Mouse (Mus musculus): ENCODE results near the gene Sec22a. TPM values are rescaled to one million over a fixed set of nuclear protein-coding genes. Genes with fewer than 3 reads are reported as not detected.

Sec22a gene
- polyA plus RNA-seq, 1 experiment from 2014 or later, result 12.8 TPM

DNA sequence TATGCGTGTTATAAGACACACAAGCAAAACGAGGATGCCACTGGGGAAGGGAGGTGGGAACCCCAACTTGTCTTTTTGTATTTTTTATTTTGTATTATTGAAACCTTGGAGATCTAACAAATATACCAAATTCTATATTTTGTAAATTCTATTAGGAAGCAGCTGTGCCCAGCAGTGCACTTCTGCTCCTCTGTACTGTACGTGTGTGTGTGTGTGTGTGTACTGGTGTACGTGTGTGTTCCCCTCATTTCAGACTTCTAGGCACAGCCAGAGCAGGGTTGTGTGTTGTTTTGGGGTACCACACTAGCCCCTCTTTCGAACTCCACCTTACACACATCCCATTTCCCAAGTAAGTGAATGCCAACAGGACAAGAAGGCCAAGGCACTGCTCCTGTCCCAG lies 59.3 kb downstream of the Sec22a start:
- Histone ChIP-seq H3K36me3 (ENCODE audit: inconsistent target) (no peaks in the 10 kb centered on the region), H3K4me3 (ENCODE audit: inconsistent target) (no peak overlapping the region), H3K79me2 (ENCODE audit: inconsistent target) (no peaks in the 10 kb centered on the region), H3K27ac (no peak overlapping the region)
- 95% methylated on average over 5 of the region's 5 CpGs for WGBS (ENCODE audit: missing documents)

DNA sequence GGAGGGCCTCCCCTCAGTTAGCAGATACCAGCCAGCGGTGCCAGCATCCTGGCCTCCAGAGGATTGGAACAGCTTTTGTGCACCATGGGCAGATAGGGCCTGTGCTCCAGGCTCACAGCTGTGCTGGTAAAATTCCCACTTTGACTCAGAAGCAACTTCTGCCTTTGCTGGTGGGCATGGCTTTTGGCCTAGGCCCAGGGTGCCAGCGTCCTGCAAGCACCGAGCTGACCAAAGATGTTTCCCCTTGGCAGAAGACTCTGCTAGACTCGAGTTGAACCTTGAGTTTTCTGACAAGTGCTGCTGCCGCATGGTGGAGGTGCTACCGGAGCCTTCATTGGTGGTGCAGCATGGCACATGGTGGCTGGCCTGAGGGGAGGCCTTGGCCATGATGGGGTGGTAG lies 60.0 kb downstream of the Sec22a start:
- 95% methylated on average over 6 of the region's 6 CpGs for WGBS (ENCODE audit: missing documents)
- H3K79me2 ChIP-seq (ENCODE audit: inconsistent target), result no peaks in the 10 kb centered on the region
- no peaks in the 10 kb centered on the region for H3K36me3 ChIP-seq (ENCODE audit: inconsistent target)
- H3K27ac ChIP-seq, result no peak overlapping the region
- no peak overlapping the region for H3K4me3 ChIP-seq (ENCODE audit: inconsistent target)

DNA sequence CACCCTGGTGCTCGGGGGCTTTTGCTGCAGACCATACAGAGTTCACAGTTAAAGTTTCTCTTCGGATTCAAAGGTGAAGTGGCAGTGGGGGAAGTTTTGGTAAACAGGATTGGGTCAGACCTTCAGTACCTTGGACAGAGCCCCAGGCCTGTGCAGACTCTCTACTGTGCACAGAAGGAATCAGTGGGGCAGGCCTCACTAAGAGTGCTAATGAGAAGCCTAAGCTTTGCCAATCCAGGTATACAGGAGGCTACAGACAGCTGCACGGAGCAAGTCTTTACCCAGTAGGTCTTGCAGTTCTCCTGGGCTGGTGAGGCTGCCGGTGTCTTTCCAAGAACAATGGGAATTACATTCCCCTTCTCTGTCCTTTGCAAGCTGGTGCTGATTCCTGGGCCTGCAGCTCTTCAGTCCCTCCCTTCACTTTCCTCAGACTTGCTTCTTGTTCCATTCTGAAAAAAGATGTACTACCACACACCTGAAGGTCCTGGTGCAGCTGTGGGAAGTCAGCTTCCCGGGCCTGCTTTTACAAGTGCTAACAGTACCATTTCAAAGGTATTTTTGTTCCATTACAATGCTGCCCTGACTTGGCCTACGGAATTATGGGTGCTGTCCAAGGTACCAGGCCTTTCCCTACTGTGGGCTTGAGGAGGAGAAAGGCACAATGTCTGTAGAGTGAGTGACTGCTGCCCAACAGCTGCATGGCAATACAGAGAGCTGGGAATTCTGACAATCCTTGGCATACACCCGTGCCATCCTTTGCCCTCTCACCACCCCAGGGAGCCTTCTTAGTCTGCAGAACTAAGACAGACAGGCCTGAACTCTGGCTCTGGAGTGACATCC lies 61.1 kb downstream of the Sec22a start:
- no peak overlapping the region for H3K4me3 ChIP-seq (ENCODE audit: inconsistent target)
- no peaks in the 10 kb centered on the region for H3K79me2 ChIP-seq (ENCODE audit: inconsistent target)
- H3K27ac ChIP-seq, result no peak overlapping the region
- 66% methylated on average over 7 of the region's 7 CpGs for WGBS (ENCODE audit: missing documents)
- no peaks in the 10 kb centered on the region for H3K36me3 ChIP-seq (ENCODE audit: inconsistent target)

DNA sequence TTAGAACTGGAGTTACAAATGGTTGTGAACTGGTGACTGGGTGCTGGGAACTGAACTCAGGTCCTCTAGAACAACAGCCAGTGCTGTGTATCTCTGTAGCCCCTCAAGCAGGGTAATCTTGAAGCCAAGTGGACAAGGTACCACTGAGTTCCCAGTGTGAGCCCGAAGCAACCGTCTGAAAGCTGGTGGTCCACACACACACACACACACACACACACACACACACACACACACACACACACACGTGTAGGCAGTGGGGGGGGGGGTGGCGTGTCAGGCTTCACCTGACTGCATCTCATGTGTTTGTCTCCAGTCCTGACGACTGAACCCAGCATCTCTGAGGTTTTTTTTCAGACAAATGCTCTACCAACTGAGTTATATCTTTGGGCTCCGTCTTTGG lies 63.6 kb downstream of the Sec22a start:
- H3K36me3 ChIP-seq (ENCODE audit: inconsistent target), result no peaks in the 10 kb centered on the region
- 94% methylated on average over 2 of the region's 6 CpGs for WGBS (ENCODE audit: missing documents)

DNA sequence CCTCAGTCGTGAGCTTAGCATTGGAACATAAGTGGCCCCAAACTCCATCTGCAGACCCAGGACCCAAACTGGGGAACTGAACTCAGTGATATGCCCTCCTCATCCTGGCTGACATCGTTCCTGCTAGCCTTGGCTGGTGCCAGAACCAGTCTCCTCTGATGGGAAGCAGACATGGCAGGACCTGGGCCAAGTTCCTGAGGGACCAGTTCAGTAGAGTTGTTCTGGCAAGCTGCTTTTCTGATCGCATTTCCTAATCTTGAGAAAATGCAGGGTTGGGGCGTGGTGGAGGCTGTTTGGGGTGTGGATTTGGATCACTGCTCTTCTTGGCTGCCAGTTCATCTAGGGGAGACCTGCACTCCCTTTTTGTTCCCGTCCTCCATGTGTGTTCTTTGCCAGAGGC lies 65.9 kb downstream of the Sec22a start:
- WGBS (ENCODE audit: missing documents), result 82% methylated on average over 5 of the region's 5 CpGs
- H3K4me3 ChIP-seq (ENCODE audit: inconsistent target), result no peak overlapping the region
- H3K36me3 ChIP-seq (ENCODE audit: inconsistent target), result no peaks in the 10 kb centered on the region
- H3K79me2 ChIP-seq (ENCODE audit: inconsistent target), result no peaks in the 10 kb centered on the region
- H3K27ac ChIP-seq, result no peak overlapping the region

More for the DNA sequence above, 63.6 kb downstream of the Sec22a start:
- H3K4me3 ChIP-seq (ENCODE audit: inconsistent target), result no peak overlapping the region
- no peak overlapping the region for H3K27ac ChIP-seq
- no peaks in the 10 kb centered on the region for H3K79me2 ChIP-seq (ENCODE audit: inconsistent target)

DNA sequence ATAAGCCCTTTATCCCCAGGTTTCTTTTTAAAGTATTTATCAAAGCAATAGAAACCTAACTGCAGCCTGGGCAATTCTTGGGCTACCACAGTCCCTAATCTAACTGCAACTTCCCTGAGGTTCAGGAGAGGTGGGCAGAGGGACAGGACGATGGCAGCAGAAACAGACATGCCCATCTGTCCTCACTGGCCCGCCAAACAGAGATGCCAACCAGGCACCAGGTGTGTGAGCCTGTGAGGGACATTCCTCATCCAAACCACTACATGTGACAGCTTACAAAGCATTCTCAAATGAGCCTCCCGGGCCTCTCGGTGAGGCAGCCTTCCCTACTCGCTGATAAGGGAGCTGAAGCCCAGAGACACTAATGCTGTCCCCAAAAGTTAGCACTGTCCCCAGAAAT lies 76.5 kb downstream of the Sec22a start:
- H3K4me3 ChIP-seq (ENCODE audit: inconsistent target), result no peak overlapping the region
- H3K27ac ChIP-seq, result no peak overlapping the region
- H3K79me2 ChIP-seq (ENCODE audit: inconsistent target), result no peaks in the 10 kb centered on the region
- WGBS (ENCODE audit: missing documents), result 89% methylated on average over 5 of the region's 5 CpGs
- no peaks in the 10 kb centered on the region for H3K36me3 ChIP-seq (ENCODE audit: inconsistent target)

DNA sequence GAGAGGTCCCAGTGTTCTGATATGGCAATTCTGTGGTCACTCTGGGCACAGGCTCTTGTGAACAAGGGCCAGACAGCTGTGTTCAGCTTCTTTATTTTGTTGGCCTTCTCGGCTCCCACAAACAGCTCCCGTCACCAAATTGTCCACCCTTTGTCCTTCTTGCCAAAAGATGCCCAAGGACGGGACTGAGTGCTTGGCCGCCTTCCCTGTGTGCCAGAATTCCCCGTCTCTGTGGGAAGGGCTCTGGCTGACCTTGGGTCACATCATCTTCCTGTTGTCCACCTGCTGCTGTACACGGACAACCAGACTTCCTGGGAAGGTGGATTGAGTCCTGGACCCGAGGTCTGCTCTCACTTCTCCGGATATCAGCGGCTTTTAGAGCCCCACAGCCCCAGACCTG lies 77.9 kb downstream of the Sec22a start:
- WGBS (ENCODE audit: missing documents), result 82% methylated on average over 9 of the region's 9 CpGs

DNA sequence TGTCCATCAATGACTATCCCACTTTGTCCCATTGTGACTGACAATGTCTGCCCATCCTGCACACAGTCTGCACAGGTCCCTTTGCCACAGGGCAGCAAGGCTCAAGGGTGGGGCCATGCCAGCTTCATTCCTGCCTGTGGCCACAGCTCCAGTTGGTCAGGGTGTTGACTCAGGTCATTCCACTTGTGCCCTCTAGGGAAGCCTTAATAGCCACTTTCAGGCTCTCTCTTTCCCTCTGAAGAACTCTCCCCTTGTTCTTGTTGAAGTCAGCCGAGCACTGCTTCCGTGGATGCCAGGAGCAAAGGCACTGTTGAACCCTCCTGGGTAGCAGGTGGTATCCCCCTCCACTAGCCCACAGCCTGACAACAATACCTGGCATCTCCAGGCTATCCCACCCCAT lies 81.3 kb downstream of the Sec22a start:
- Histone ChIP-seq H3K4me3 (ENCODE audit: inconsistent target) (no peak overlapping the region), H3K36me3 (ENCODE audit: inconsistent target) (no peaks in the 10 kb centered on the region), H3K27ac (no peak overlapping the region), H3K79me2 (ENCODE audit: inconsistent target) (no peaks in the 10 kb centered on the region)
- WGBS (ENCODE audit: missing documents), result 94% methylated on average over 2 of the region's 2 CpGs

More for the DNA sequence above, 77.9 kb downstream of the Sec22a start:
- H3K79me2 ChIP-seq (ENCODE audit: inconsistent target), result no peaks in the 10 kb centered on the region
- H3K36me3 ChIP-seq (ENCODE audit: inconsistent target), result no peaks in the 10 kb centered on the region
- no peak overlapping the region for H3K27ac ChIP-seq
- H3K4me3 ChIP-seq (ENCODE audit: inconsistent target), result no peak overlapping the region

DNA sequence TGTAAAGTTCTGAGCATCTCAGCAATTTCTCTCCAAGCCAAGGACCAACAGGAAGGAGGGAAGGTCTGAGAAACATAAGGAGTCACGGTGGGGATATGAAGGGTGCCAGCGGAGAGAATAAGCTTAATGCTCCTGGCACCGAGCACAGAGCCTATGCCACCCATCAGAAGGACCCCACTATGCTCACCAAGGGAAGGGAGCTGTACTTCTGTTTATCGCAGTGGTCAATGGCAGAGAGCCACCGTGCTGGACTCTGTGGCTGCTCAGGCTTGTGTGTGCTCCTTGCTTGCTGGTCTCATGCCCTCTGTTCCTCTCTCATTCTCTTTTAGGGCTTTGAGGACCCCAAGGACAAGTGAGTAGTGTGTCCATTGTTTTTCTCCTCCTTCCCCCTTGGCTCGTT lies 85.6 kb downstream of the Sec22a start:
- H3K27ac ChIP-seq, result no peak overlapping the region
- 80% methylated on average over 6 of the region's 6 CpGs for WGBS (ENCODE audit: missing documents)
- H3K36me3 ChIP-seq (ENCODE audit: inconsistent target), result no peaks in the 10 kb centered on the region
- no peak overlapping the region for H3K4me3 ChIP-seq (ENCODE audit: inconsistent target)
- H3K79me2 ChIP-seq (ENCODE audit: inconsistent target), result no peaks in the 10 kb centered on the region

DNA sequence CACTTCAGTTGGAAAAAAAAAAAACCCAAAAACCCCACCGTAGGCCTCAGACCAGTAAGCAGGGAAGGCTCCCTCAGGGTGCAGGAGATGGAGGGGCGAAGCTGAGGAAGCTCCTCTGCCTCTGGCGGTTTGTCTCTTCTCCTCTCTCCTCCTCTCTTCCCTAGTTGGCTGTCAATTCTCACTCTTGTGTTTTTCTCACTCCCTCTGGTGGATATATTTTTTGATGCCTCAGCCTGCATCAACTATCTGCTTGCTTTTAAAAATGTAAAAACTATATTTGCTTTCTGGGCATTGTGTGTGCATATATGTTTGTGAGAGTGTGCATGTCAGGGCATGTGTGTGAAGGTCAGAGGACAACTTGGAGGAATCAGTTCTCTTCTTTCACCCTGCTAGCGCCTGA lies 91.3 kb downstream of the Sec22a start:
- Histone ChIP-seq H3K36me3 (ENCODE audit: inconsistent target) (no peaks in the 10 kb centered on the region), H3K4me3 (ENCODE audit: inconsistent target) (no peak overlapping the region), H3K79me2 (ENCODE audit: inconsistent target) (no peaks in the 10 kb centered on the region), H3K27ac (no peak overlapping the region)
- WGBS (ENCODE audit: missing documents), result 70% methylated on average over 4 of the region's 4 CpGs

DNA sequence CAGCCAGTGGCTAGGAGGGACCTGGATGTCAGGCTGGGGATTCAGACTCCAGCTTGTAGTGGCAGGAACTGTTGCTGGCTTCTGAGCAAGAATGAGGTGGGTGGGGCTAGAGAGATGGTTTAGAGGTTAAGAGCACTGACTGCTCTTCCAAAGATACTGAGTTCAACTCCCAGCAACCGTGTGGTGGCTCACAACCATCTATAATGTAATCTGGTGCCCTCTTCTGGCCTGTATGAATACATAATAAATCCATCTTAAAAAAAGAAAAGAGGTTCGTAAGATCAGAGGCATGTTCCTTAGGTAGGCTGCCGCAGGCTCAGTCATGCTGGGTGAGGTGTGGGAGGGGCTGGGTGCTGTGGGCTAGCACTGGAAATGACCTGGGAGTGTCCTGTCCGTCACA lies 92.1 kb downstream of the Sec22a start:
- WGBS (ENCODE audit: missing documents), result 33% methylated on average over 4 of the region's 4 CpGs
- no peak overlapping the region for H3K27ac ChIP-seq

DNA sequence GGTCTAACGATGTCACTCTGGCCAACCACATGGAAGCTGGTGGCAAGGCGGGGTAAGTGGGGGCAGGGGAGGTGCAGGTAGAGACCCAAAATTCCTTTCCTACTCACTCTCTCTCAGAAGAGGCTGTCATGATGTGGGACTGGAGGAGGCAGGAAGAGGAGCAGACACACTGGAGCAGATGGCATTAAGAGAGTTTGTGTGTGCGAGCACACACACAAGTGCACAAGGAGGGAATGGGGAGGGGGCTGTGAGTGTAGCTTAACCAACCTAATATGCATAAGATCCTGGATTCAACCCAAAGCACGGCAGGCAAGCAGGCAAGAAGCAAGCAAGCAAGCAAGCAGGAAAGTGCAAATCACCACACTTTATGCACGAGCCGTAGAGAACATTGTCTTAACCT lies 92.8 kb downstream of the Sec22a start:
- Histone ChIP-seq H3K4me3 (ENCODE audit: inconsistent target) (no peak overlapping the region), H3K36me3 (ENCODE audit: inconsistent target) (no peaks in the 10 kb centered on the region), H3K27ac (no peak overlapping the region), H3K79me2 (ENCODE audit: inconsistent target) (no peaks in the 10 kb centered on the region)
- 80% methylated on average over 6 of the region's 6 CpGs for WGBS (ENCODE audit: missing documents)

More for the DNA sequence above, 92.1 kb downstream of the Sec22a start:
- H3K36me3 ChIP-seq (ENCODE audit: inconsistent target), result no peaks in the 10 kb centered on the region
- H3K4me3 ChIP-seq (ENCODE audit: inconsistent target), result no peak overlapping the region
- no peaks in the 10 kb centered on the region for H3K79me2 ChIP-seq (ENCODE audit: inconsistent target)

DNA sequence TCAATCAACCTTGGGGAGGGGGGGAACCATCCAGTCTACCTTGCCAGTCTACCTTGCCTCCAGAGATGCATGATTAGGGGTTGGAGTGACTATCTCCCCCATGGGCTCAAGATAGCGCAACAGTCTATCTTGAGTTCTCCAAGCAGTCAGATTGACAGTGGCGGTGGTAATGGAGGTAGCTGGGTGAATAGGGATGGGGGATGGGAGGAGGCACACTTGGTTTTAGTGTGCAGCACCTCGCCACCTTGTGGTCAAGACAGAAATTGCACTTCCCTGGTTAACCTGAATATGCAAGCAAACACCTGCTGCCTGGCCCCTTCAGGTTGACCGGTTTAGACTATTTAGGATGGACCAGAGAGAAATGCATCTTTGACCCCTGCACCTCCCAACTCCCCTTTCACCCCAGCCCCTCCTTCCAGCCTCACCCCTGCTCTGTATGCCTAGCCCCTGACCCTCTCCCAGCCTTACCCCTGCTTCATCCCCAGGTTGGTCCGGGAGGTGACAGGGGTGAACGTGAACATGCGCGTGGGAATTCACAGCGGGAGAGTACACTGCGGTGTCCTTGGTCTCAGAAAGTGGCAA lies 93.3 kb downstream of the Sec22a start:
- Histone ChIP-seq H3K36me3 (ENCODE audit: inconsistent target) (no peaks in the 10 kb centered on the region), H3K4me3 (ENCODE audit: inconsistent target) (no peak overlapping the region), H3K27ac (no peak overlapping the region), H3K79me2 (ENCODE audit: inconsistent target) (no peaks in the 10 kb centered on the region)
- 43% methylated on average over 10 of the region's 10 CpGs for WGBS (ENCODE audit: missing documents)
